Mouse (Mus musculus): ENCODE data around the gene Duox2. TPM values are rescaled to one million over a fixed set of nuclear protein-coding genes. Genes with fewer than 3 reads are reported as not detected.
"Not testable (repeated sequence)": the region's sequence is repeated elsewhere in the genome, so short reads cannot be mapped to it uniquely, and the experiment has no call there.

Duox2 gene
- total RNA-seq (2014; fragmentation: Nextera tagmentation) (not detected in 2 replicates), total RNA-seq (2017) (not detected in 2 replicates)

- ATAC-seq (replicated peaks; ENCODE audit: poor library complexity, severe bottlenecking), result no peak
Observed at GRCm38 (mm10) chr2:122298096-122298499, at the start of gene Duox2. Duox2 (minus strand) TSS chr2:122298449.

- no peak for ATAC-seq (replicated peaks; ENCODE audit: poor library complexity, severe bottlenecking)
Observed at GRCm38 (mm10) chr2:122347257-122347656, 49.0 kb upstream of the Duox2 start.

GRCm38 (mm10) chr2:122346164-122346563, 47.9 kb upstream of the Duox2 start:
- ATAC-seq (replicated peaks; ENCODE audit: poor library complexity, severe bottlenecking), result not testable (repeated sequence)

- ATAC-seq (replicated peaks; ENCODE audit: poor library complexity, severe bottlenecking), result no peak
Observed at GRCm38 (mm10) chr2:122345106-122345893, 47.1 kb upstream of the Duox2 start.

- no peak for ATAC-seq (replicated peaks; ENCODE audit: poor library complexity, severe bottlenecking)
Observed at GRCm38 (mm10) chr2:122337291-122337690, 39.0 kb upstream of the Duox2 start.

- ATAC-seq (replicated peaks; ENCODE audit: poor library complexity, severe bottlenecking), result no peak
Observed at GRCm38 (mm10) chr2:122334170-122334569, 35.9 kb upstream of the Duox2 start.

GRCm38 (mm10) chr2:122332222-122332621, 34.0 kb upstream of the Duox2 start:
- no peak for ATAC-seq (replicated peaks; ENCODE audit: poor library complexity, severe bottlenecking)

GRCm38 (mm10) chr2:122330317-122330716, 32.1 kb upstream of the Duox2 start:
- not testable (repeated sequence) for ATAC-seq (replicated peaks; ENCODE audit: poor library complexity, severe bottlenecking)

GRCm38 (mm10) chr2:122327986-122328385, 29.7 kb upstream of the Duox2 start:
- ATAC-seq (replicated peaks; ENCODE audit: poor library complexity, severe bottlenecking), result no peak

GRCm38 (mm10) chr2:122325361-122325760, 27.1 kb upstream of the Duox2 start:
- no peak for ATAC-seq (replicated peaks; ENCODE audit: poor library complexity, severe bottlenecking)

- no peak for ATAC-seq (replicated peaks; ENCODE audit: poor library complexity, severe bottlenecking)
Observed at GRCm38 (mm10) chr2:122324586-122324985, 26.3 kb upstream of the Duox2 start.

GRCm38 (mm10) chr2:122323960-122324359, 25.7 kb upstream of the Duox2 start:
- no peak for ATAC-seq (replicated peaks; ENCODE audit: poor library complexity, severe bottlenecking)

- no peak for ATAC-seq (replicated peaks; ENCODE audit: poor library complexity, severe bottlenecking)
Observed at GRCm38 (mm10) chr2:122317384-122317783, 19.1 kb upstream of the Duox2 start.

GRCm38 (mm10) chr2:122315372-122315771, 17.1 kb upstream of the Duox2 start, which contains the start of gene Duox1:
Duox1 (plus strand) TSS chr2:122315672.
- no peak for ATAC-seq (replicated peaks; ENCODE audit: poor library complexity, severe bottlenecking)

GRCm38 (mm10) chr2:122313536-122313935, 15.3 kb upstream of the Duox2 start, which contains the start of gene Duoxa1:
Duoxa1 (minus strand) TSS chr2:122313730.
- peak; percentile 33 for ATAC-seq (replicated peaks; ENCODE audit: poor library complexity, severe bottlenecking)

- peak; percentile 84 for ATAC-seq (replicated peaks; ENCODE audit: poor library complexity, severe bottlenecking)
Observed at GRCm38 (mm10) chr2:122312722-122313417, 14.6 kb upstream of the Duox2 start.

GRCm38 (mm10) chr2:122311561-122311960, 13.3 kb upstream of the Duox2 start:
- no peak for ATAC-seq (replicated peaks; ENCODE audit: poor library complexity, severe bottlenecking)

GRCm38 (mm10) chr2:122309647-122310046, 11.4 kb upstream of the Duox2 start:
- no peak for ATAC-seq (replicated peaks; ENCODE audit: poor library complexity, severe bottlenecking)

- ATAC-seq (replicated peaks; ENCODE audit: poor library complexity, severe bottlenecking), result peak; percentile 70
Observed at GRCm38 (mm10) chr2:122306184-122306583, 7.9 kb upstream of the Duox2 start.

GRCm38 (mm10) chr2:122305097-122305892, 7.0 kb upstream of the Duox2 start:
- ATAC-seq (replicated peaks; ENCODE audit: poor library complexity, severe bottlenecking), result no peak

GRCm38 (mm10) chr2:122304544-122304943, 6.3 kb upstream of the Duox2 start:
- no peak for ATAC-seq (replicated peaks; ENCODE audit: poor library complexity, severe bottlenecking)

All from granulocyte monocyte progenitor cell, adult 5-6 weeks (primary cell).